Mouse (Mus musculus) cerebellum, adult (tissue): ENCODE measurements around the gene Gm20388.

Experiments used
- ATAC-seq: cut with Nextera tagmentation; 2 replicates; pipeline ENCODE4 v1.9.2; 2017; ENCODE audit warnings: mild to moderate bottlenecking, moderate library complexity, mixed read lengths; ENCODE audit not compliant: insufficient number of reproducible peaks, low FRiP score, low TSS enrichment

Gene Gm20388

DNA sequence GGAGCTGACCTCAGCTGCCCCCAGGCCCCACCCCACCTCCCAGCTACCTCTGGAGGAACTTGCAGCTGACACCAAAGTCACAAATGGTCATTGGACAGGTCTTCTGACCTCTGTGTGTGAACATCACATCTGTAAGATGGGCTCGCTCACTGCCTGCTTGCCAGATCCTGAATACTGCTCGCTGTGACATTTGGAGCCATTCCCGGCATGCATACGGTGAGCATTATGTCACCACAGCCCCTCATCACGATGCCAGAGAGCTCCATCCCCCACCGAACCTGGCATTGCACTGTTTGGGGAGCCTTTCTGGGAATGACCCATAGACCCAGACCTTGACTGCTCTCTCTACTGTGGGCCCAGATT is 503.0 kb downstream of the Gm20388 start:
- ATAC-seq: no peak

GRCm38 (mm10) chr8:120414216-120414615 is 503.6 kb downstream of the Gm20388 start:
- ATAC-seq: no peak

DNA sequence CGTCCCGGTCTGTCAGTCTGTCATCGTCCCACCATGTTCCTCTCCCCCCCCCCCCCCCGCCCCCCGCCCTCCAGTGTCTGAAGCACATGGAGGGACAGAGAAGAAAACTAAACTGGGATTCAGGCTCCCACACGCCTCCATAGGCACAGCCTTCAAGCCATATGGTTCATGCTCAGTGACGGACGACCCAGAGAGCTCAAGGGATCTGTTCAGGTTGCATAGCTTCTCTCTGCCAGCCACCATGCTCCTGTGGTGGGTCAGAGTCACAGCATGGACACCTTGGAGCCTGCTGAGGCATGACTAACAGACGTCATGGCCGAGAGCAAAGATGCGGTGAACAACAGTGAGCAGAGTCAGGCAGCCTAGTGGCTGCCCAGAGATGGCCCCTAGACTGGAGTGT is 504.8 kb downstream of the Gm20388 start:
- no peak for ATAC-seq

DNA sequence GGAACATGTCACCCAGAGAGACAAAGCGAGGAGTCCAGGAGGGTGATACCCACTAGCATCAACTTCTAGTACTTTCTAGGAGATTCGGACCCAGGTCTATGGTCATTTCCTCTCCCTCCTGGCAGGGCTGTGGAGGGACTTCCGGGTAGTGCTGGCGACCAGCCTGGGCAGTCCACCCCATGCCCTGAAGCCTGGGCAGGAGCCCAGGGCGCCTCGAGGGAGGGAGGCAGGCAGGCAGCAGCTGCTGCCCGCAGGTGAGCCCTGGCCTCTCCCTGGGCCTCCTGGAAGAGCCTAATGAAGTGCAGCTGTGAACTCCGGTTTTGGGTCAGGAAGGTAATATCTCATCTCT is 505.5 kb downstream of the Gm20388 start:
- ATAC-seq: no peak

DNA sequence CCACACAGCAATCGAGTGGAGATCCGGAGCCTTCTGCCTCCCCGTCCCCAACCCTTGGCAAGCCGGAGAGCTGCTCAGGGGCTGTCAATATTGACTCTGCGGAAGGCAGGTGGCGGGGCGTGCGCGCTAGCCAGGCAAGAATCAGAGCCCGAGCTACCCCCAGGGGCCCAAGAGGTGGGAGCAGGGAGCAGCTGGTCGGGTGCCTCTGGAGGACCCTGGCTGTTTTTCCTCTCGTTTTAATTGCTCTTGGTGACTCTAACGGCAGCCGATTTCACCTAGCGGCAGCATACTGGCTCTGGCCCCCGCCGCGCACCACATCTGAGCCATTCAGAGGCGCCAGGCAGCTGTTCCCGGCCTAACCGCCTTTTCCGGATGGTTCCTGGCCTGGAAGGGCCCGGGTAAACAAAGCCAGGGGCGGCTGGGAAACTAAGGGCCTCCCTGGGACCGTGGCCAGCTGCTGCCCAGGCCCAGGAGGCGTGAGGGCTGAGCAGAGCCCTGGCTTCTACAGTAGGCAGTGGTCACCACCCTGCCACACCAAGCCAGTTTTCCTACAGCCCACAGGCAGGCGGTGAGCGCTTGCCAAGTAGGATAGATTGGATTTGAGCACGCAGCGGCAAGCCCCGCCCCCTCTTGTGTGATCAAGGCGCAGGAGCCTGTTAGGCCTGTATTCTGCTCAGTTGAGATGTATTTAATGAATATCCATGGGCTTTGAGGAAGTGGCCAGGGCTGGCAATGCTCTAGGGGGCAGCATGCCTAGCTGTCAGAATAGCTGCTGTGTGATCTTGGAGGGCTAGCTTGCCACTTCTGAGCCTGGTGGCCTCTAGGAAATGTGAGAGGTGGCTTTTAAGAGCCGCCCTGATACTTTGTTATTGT is 506.1 kb downstream of the Gm20388 start:
- ATAC-seq: no peak

GRCm38 (mm10) chr8:120418188-120418587 is 507.5 kb downstream of the Gm20388 start:
- no peak for ATAC-seq

- ATAC-seq: no peak
Measured at GRCm38 (mm10) chr8:120419675-120420074, 509.0 kb downstream of the Gm20388 start.

DNA sequence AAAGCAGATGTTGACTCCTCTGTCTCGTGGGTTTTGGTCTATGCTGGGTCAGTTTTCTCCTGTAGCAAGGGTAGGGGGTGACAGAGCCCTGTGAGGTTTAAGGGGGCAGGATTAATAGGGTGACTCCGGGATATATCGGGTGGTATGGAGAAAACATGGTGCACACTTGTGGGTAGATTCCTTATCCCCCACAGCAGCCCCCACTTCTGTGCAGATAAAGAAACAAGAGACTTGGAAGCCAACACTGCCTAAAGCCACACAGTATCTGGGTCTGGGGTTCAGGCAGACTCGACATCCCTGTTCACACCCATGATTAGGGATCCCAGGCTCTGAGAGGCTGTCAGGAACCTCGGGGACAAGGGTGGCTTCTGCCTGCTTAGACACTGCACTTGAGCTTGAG is 509.6 kb downstream of the Gm20388 start:
- no peak for ATAC-seq

- no peak for ATAC-seq
Measured at GRCm38 (mm10) chr8:120421638-120422037, 511.0 kb downstream of the Gm20388 start.

DNA sequence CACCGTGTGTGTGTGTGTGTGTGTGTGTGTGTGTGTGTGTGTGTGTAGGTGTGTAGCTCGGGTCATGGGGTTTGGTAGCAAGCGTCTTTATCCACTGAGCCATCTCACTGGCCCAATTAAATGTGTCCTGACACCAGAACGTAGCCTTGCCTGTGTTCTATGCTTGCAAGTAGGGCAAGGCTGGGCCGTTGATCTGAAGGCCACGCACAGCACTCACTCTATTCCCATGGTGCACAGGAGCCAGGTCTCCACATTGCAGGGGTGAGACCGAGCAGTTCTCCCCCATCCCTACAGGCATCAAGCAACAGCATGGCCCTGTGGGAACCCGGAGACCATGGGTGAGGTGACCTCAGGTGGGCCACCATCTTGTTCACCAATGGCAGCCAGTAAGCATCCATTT is 511.6 kb downstream of the Gm20388 start:
- no peak for ATAC-seq

GRCm38 (mm10) chr8:120423576-120423975 is 512.9 kb downstream of the Gm20388 start:
- no peak for ATAC-seq

GRCm38 (mm10) chr8:120424829-120425198 is 514.2 kb downstream of the Gm20388 start:
- no peak for ATAC-seq

DNA sequence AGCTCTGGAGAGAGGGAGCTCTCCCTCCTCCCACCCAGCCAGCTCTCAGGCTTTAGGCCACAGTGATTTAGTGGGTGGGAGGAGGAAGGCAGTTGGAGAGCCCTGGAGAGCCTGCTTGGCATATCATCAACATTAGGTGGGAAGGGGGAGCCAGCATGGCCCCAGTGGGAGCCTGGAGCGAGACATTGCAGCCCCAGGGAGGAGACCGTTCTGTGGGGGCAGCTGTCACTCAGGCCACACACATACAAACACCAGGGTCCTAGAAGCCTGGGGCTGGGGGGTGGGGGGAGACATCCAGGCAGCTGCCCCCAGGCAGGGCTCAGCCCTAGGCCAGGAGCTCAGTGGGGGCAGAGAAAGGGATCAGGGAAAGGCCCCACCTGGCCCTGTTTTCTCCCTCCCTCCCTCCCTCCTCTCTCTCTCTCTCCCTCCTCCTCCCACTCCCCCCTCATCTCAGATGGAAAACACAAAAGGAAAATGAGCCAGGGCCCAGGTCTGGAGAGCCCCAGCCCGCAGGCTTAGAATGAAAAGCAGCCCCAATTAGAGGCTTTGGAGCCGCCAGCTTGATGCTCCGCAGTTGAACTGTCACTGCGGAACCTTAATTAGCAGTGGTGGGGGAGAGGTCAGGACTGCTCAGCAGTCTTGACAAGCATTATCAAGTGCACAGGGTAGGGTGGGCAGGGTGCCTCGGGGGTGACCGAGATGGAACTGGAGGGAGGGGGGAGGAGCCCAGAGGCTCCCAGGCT is 514.7 kb downstream of the Gm20388 start:
- ATAC-seq: no peak

GRCm38 (mm10) chr8:120426105-120426504 is 515.5 kb downstream of the Gm20388 start:
- no peak for ATAC-seq

DNA sequence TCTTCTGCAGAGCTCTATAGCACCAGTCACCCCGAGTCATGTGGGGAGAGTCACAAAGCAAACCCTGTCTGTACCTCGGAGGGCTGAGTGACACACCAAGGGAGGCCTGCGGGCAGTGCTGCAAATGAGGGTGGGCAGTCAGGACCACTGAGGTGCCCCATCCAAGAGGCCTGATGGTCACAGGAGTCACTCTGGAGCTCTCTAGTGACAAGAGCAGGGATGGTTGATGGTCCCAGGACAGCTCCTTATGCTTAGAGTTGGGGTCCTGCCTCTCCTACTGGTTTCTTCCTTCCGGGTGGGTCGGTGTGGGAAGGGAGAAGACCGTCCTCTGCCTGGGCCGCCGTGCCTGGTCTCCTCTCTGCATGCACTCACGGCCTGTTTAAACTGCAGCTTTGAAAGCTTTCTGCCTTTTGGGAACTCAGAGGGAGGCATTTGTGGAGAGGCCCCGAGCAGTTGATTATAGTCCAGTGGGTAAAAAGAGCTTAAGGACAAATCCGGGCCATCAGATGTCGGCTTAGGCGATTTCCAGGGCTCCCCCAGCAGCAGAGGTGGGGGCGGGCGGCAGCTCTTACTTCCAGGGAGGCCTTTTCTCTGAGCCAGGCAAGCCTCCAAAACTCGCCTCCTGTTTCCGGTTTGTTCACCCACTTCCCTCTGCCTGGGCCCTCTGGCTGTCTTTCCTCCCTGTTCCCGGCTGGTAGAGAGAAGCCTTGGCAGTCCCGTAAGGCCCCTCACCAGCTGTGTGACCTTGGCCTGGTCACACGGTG is 516.2 kb downstream of the Gm20388 start:
- ATAC-seq: no peak

DNA sequence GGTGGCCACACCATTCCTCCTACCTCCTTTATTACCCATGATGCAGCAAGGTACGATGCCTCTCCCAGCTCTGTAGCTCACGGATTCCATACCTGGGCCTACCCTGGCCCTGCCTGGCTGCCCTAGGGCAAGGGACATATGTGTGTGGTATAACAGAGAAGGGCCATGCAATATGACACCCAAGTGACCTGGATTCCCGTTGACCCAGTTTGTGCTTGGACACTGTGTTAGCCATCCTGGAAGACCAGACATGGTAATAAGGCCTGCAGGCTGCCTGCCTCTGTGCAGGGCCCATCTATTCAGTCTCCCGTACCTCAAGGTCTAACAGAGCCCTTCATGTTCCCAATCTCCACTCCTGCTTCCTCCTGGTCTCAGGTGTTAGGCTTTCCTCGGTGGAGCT is 517.9 kb downstream of the Gm20388 start:
- no peak for ATAC-seq

- no peak for ATAC-seq
Measured at GRCm38 (mm10) chr8:120429116-120429515, 518.5 kb downstream of the Gm20388 start.

- ATAC-seq: no peak
Measured at GRCm38 (mm10) chr8:120431042-120431441, 520.4 kb downstream of the Gm20388 start.

GRCm38 (mm10) chr8:120432438-120432837 is 521.8 kb downstream of the Gm20388 start:
- no peak for ATAC-seq

- ATAC-seq: no peak
Measured at GRCm38 (mm10) chr8:120433143-120433542, 522.5 kb downstream of the Gm20388 start.

DNA sequence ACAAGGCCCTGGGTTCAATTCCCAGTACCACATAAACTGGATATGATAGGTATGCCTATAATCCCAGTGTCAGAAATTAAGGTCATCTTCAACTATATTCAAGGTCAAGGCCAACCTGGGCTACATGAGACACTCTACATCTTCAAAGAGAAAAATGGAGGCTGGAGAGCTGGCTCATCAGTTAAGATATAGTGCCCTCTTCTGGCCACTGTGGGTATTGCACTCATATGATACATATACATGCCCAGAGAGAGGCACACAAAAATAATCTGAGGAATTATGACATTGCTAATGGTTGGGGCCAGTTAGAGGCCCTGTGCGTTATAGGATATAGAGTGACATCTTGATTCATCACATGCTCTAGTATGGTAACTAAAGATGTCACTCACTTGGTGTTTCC is 523.1 kb downstream of the Gm20388 start:
- ATAC-seq: no peak
